Mouse (Mus musculus) activated CD4-positive, CD25-positive, alpha-beta regulatory T cell, adult 4 months (primary cell): ENCODE data around the gene Il12b. TPM values are rescaled to one million over a fixed set of nuclear protein-coding genes. Genes with fewer than 3 reads are reported as not detected.
"Not testable (repeated sequence)": the region's sequence is repeated elsewhere in the genome, so short reads cannot be mapped to it uniquely, and the experiment has no call there.

ENCODE experiments used
- ATAC-seq: one replicate; pipeline ENCODE4 v1.8.0; 2017
- polyA plus RNA-seq, 2 experiments: library from polyadenylated mRNA; unstranded; fragments of 100-300 nt; shearing (Covaris generic); gene quantifications; one replicate each; pipeline ENCODE4 v1.2.1; 2017

Il12b gene
- polyA plus RNA-seq, 2 experiments from 2014 or later: not detected

- ATAC-seq: no peak
Measured at GRCm38 (mm10) chr11:44412276-44412675, 12.4 kb downstream of the Il12b start.

- no peak for ATAC-seq
Measured at GRCm38 (mm10) chr11:44413371-44413770, 13.5 kb downstream of the Il12b start.

DNA sequence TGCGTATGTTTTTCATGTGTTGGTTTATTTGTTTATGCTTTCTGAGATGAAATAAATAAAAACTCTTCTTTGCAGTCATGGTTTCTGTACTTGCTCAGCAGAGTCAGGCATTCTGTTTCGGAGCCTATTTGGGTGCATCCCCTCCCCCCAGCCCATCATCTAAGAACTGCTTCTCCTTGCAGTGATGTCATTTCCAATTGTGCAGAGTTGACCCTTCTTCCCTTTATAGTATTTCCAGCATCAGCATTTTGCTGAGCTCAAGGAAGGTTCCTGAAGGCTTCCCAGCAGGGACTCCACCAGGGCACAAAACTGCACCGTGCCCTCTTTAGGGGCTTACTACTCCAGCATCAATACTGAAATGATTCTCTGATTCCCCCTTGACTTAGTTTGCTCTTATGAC lies 14.7 kb downstream of the Il12b start:
- no peak for ATAC-seq

GRCm38 (mm10) chr11:44417403-44417802 lies 17.5 kb downstream of the Il12b start:
- ATAC-seq: no peak

- ATAC-seq: no peak
Measured at GRCm38 (mm10) chr11:44422337-44423111, 22.7 kb downstream of the Il12b start.

DNA sequence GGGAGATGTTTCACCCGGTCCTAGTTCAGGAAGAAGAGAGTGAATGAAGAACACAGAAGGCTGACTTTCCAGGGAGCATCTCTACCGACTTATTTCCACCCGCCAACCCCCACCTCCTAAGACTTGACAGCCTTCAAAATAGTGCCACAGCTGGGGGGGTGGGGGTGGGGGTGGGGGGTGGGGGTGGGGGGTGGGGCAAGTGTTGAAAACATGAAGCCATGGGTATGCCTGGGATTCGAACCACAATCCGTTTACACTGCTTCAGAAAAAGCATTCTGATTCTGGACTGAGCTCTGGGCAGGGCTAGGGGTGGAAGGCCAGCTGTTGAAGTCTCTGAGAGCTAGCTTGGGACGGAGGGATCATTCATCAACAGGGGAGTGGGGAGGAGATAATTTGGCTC lies 23.4 kb downstream of the Il12b start:
- ATAC-seq: no peak

DNA sequence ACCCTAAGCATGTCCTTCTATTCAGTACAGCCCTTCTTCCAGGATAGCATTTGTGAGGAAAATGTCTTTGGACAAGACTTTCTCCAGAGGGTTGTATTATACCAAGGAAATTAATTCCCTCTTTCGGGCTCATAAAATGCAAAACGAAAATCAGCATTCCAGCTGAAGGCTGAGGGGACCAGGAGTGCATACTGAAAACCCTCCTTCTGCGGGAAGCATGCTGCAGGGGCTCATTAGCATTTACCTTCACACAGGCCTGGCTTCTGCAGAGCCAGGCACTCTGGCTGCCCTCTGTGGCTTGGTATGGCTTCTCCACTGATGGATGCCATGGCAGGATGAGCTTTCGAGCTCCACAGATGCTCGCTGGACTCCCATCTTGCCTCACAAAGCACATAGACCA lies 24.1 kb downstream of the Il12b start:
- ATAC-seq: no peak

- no peak for ATAC-seq
Measured at GRCm38 (mm10) chr11:44425006-44425405, 25.1 kb downstream of the Il12b start.

DNA sequence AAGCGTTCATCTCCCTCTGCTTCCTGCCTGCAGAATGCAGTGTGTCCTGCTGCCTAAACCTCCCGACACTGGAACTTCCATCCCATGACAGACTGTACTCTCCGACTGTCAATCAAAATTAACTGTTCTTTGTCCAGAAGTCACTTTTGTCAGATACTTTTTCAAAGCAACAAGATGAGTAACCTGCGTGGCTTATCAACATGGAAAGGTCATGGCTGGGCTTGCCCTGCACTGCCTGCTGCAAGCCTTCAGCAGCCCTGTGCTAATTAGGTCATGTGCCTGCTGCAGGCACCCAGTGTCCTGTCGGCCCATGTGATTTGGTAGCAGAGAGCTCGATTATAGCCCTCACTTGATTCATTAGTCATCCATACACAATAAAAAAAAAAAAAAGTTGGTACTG lies 25.8 kb downstream of the Il12b start:
- ATAC-seq: no peak

DNA sequence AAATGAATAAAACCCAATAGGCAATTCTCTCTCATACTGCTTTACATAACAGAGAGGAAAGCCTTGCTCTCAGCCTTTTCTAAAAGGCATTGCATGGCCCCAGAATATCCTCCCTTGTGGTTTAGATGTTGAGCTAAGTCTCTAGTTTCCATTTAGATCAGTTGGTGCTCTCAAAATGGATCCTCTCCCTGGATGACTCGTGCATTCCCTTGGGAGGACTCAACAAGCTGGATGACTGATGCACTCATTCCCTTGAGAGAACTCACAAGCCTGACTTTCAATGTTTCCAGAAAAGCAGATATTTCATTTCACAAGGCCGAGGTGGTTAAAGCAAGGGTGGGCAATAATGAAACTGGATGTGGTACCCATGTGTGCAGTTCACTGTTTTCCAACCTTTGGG lies 28.1 kb downstream of the Il12b start:
- no peak for ATAC-seq

- ATAC-seq: no peak
Measured at GRCm38 (mm10) chr11:44430036-44430435, 30.2 kb downstream of the Il12b start.

GRCm38 (mm10) chr11:44437786-44438185 lies 37.9 kb downstream of the Il12b start:
- ATAC-seq: no peak

DNA sequence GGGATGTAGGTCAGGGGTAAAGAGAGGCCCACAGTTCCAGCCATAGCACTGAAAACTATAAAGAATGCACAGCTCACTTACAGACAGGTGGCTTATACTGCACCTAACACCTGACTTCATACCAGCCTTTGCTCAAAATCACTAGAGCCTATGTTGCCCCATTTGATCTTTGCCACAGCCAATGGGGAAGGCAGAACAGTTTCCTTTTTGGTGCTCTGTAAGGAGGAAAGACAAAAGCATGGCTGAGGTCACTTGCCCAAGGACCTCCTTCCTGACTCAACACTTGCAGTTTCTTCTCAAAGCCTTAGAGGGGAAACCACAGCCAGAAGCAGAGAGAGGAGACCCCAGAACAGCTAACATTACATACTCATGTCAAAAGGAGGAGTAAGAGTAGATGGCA lies 51.2 kb downstream of the Il12b start:
- no peak for ATAC-seq

DNA sequence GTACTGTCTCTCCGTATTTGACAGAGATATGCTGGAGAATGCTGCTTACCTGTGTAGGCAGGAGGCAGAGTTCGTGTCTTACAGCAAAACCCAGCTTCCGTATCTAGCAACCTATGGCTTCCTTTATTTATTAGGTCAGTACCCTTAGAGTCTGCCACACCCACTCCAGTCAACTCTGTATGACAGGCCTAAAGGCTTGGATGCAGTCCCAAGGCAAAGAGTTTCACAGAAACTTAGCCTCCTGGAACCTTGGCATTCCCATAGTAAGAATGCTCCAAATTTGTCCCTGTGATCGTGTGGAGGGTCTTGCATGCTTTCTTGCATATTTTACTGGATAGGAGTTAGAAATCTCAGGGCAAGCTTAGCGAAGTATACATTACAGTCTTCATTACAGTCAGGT lies 52.2 kb downstream of the Il12b start:
- ATAC-seq: not testable (repeated sequence)

- ATAC-seq: peak; percentile 43
Measured at GRCm38 (mm10) chr11:44453423-44453822, 53.6 kb downstream of the Il12b start.

DNA sequence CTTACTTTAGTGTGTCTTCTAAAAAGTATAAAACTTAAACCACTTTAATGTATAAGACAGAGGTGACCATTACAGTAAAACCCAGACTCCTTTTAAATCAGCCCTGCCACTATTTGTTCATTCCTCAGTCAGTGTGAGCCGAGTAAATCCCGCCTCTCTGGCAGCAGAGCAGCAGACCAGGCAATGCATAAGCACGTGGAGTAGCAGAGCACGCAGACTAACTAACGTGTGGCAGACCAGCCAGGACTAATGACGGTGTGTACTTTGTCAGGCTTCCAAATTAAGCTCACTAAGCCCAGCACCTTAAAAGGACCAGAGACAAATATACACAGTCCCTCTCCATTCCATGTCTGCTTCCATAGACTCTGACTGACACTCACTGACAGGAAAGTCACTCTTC lies 61.6 kb downstream of the Il12b start:
- no peak for ATAC-seq

Other genes with a start within 250 kb of the Il12b start
- gene Ublcp1, start 70.4 kb downstream of the Il12b start, polyA plus RNA-seq: 10 to 100 TPM; 41.0 to 42.9 TPM
- 10 to 100 TPM; 45.3 to 60.4 TPM for gene Rnf145, start 118.9 kb downstream of the Il12b start, polyA plus RNA-seq
- gene Ebf1, start 217.3 kb downstream of the Il12b start, polyA plus RNA-seq: 1 to 10 TPM in 1 of 2 experiments, under 1 TPM in 1; 0.48 to 4.5 TPM